Mouse (Mus musculus) B cell, adult 2 months (primary cell): ENCODE data around the gene Prrg1.
"Not testable (repeated sequence)": the region's sequence is repeated elsewhere in the genome, so short reads cannot be mapped to it uniquely, and the experiment has no call there.

Source experiments
- DNase-seq, 2 experiments: peaks; one replicate each; pipeline ENCODE4 v3.0.0; 2022

Prrg1 gene

GRCm38 (mm10) chrX:78583202-78584004 lies at the start of gene Prrg1:
Gene Prrg1, minus strand, starts transcription at chrX:78583896.
- DNase-seq = peak; percentile 8 to 19

- DNase-seq = no peak
Observed at GRCm38 (mm10) chrX:78605814-78606213, 22.1 kb upstream of the Prrg1 start.

- DNase-seq = no peak
Observed at GRCm38 (mm10) chrX:78593138-78593537, 9.4 kb upstream of the Prrg1 start.

GRCm38 (mm10) chrX:78582854-78583201 lies 868 bp downstream of the Prrg1 start:
- DNase-seq = peak; percentile 14

GRCm38 (mm10) chrX:78563451-78563850 lies 20.2 kb downstream of the Prrg1 start:
- no peak for DNase-seq

GRCm38 (mm10) chrX:78553399-78553798 lies 30.3 kb downstream of the Prrg1 start:
- DNase-seq = no peak

GRCm38 (mm10) chrX:78552704-78553103 lies 31.0 kb downstream of the Prrg1 start:
- DNase-seq = no peak

GRCm38 (mm10) chrX:78547696-78548095 lies 36.0 kb downstream of the Prrg1 start:
- no peak for DNase-seq

GRCm38 (mm10) chrX:78539734-78540133 lies 44.0 kb downstream of the Prrg1 start:
- peak; percentile 2 to 11 for DNase-seq

GRCm38 (mm10) chrX:78538632-78539316 lies 44.9 kb downstream of the Prrg1 start:
- no peak for DNase-seq

- DNase-seq = no peak
Observed at GRCm38 (mm10) chrX:78518301-78518700, 65.4 kb downstream of the Prrg1 start.

- DNase-seq = no peak
Observed at GRCm38 (mm10) chrX:78482987-78483386, 100.7 kb downstream of the Prrg1 start.

GRCm38 (mm10) chrX:78479710-78480109 lies 104.0 kb downstream of the Prrg1 start:
- DNase-seq = no peak

- no peak for DNase-seq
Observed at GRCm38 (mm10) chrX:78434357-78434756, 149.3 kb downstream of the Prrg1 start.

- DNase-seq = not testable (repeated sequence)
Observed at GRCm38 (mm10) chrX:78403346-78403745, 180.3 kb downstream of the Prrg1 start.
